Mouse (Mus musculus) embryonic facial prominence, embryonic 15.5 days (tissue): ENCODE results near the gene Kctd8. TPM values are rescaled to one million over a fixed set of nuclear protein-coding genes. Genes with fewer than 3 reads are reported as not detected.

Source experiments
- ATAC-seq: fragments of 200-750 bp; cut with Nextera tagmentation; 2 replicates; pipeline ENCODE4 v1.8.0; 2017; ENCODE audit warnings: low read depth, moderate TSS enrichment; ENCODE audit not compliant: insufficient number of reproducible peaks, low FRiP score, low TSS enrichment
- H3K27ac ChIP-seq: fragments of 300-500 bp; sonication (generic); replicated peaks from 2 replicates; pipeline ENCODE4 v1.5.1; 2015; ENCODE audit warnings: mild to moderate bottlenecking, inconsistent platforms
- H3K27me3 ChIP-seq: fragments of 300-500 bp; sonication (generic); 2 replicates; pipeline ENCODE4 v1.6.1; 2015; ENCODE audit warnings: inconsistent platforms
- H3K36me3 ChIP-seq: fragments of 300-500 bp; sonication (generic); 2 replicates; pipeline ENCODE4 v1.6.1; 2015; ENCODE audit warnings: mild to moderate bottlenecking, inconsistent platforms
- H3K4me1 ChIP-seq: fragments of 300-500 bp; sonication (generic); 2 replicates; pipeline ENCODE4 v1.6.1; 2015; ENCODE audit warnings: inconsistent platforms
- H3K4me2 ChIP-seq: fragments of 300-500 bp; sonication (generic); replicated peaks from 2 replicates; pipeline ENCODE4 v1.6.1; 2015; ENCODE audit warnings: mild to moderate bottlenecking, inconsistent platforms
- H3K4me3 ChIP-seq: fragments of 300-500 bp; sonication (generic); replicated peaks from 2 replicates; pipeline ENCODE4 v1.5.1; 2015; ENCODE audit warnings: mild to moderate bottlenecking, inconsistent platforms
- H3K9ac ChIP-seq: fragments of 300-500 bp; sonication (generic); 2 replicates; pipeline ENCODE4 v1.6.1; 2015; ENCODE audit warnings: inconsistent platforms
- H3K9me3 ChIP-seq: fragments of 300-500 bp; sonication (generic); replicated peaks from 2 replicates; pipeline ENCODE4 v1.6.1; 2016; ENCODE audit warnings: inconsistent platforms
- WGBS: fragments of 180-500 bp; shearing (Covaris S2); methylation state at CpG from one replicate; pipeline ENCODE4 v1.1.7; 2015; 5-methylcytosine and 5-hydroxymethylcytosine counted together
- microRNA-seq: library from miRNA; unstranded; fragments of <30 nt; microRNA quantifications from one replicate; pipeline ENCODE4, GENCODE M21; 2016; ENCODE audit warnings: borderline number of aligned reads
- polyA plus RNA-seq: library from polyadenylated mRNA; unstranded; fragments of >200 nt; fragmentation: Nextera tagmentation; extraction: Ambion mirVana; gene quantifications from 2 replicates; pipeline ENCODE4 v1.2.1, GENCODE M21; 2015

The Kctd8 gene
- polyA plus RNA-seq, 1 experiment from 2014 or later: 2.9 TPM

- Histone ChIP-seq H3K9ac (no peak overlapping the region), H3K9me3 (no peaks in the 10 kb centered on the region), H3K4me1 (no peaks in the 10 kb centered on the region), H3K27me3 (no peaks in the 10 kb centered on the region), H3K4me2 (no peak overlapping the region), H3K27ac (no peak overlapping the region), H3K4me3 (no peak overlapping the region), H3K36me3 (no peaks in the 10 kb centered on the region)
- ATAC-seq: no peak
- 80% methylated on average over 3 of the region's 3 CpGs for WGBS
Measured at GRCm38 (mm10) chr5:69156489-69156888, 185.0 kb downstream of the Kctd8 start.

- no peak overlapping the region for H3K4me2 ChIP-seq
- no peaks in the 10 kb centered on the region for H3K4me1 ChIP-seq
- no peak overlapping the region for H3K9ac ChIP-seq
- H3K9me3 ChIP-seq: no peaks in the 10 kb centered on the region
- H3K4me3 ChIP-seq: no peak overlapping the region
- no peaks in the 10 kb centered on the region for H3K36me3 ChIP-seq
- no peak overlapping the region for H3K27ac ChIP-seq
- WGBS: 82% methylated on average over 2 of the region's 2 CpGs
- ATAC-seq: no peak
- no peaks in the 10 kb centered on the region for H3K27me3 ChIP-seq
Measured at GRCm38 (mm10) chr5:69145827-69146226, 195.7 kb downstream of the Kctd8 start.

GRCm38 (mm10) chr5:69141082-69141481 is 200.4 kb downstream of the Kctd8 start:
- no peak overlapping the region for H3K4me2 ChIP-seq
- H3K9me3 ChIP-seq: no peaks in the 10 kb centered on the region
- H3K27me3 ChIP-seq: no peaks in the 10 kb centered on the region
- no peak overlapping the region for H3K9ac ChIP-seq
- no peaks in the 10 kb centered on the region for H3K4me1 ChIP-seq
- 83% methylated on average over 4 of the region's 4 CpGs for WGBS
- no peaks in the 10 kb centered on the region for H3K36me3 ChIP-seq
- no peak overlapping the region for H3K27ac ChIP-seq
- ATAC-seq: no peak
- H3K4me3 ChIP-seq: no peak overlapping the region

GRCm38 (mm10) chr5:69108718-69109117 is 232.8 kb downstream of the Kctd8 start:
- no peaks in the 10 kb centered on the region for H3K4me1 ChIP-seq
- no peaks in the 10 kb centered on the region for H3K9me3 ChIP-seq
- H3K27me3 ChIP-seq: no peaks in the 10 kb centered on the region
- no peak for ATAC-seq
- H3K27ac ChIP-seq: no peak overlapping the region
- no peak overlapping the region for H3K4me3 ChIP-seq
- 64% methylated on average over 2 of the region's 2 CpGs for WGBS
- no peak overlapping the region for H3K4me2 ChIP-seq
- no peak overlapping the region for H3K9ac ChIP-seq
- H3K36me3 ChIP-seq: no peaks in the 10 kb centered on the region

- no peak for ATAC-seq
Measured at GRCm38 (mm10) chr5:69088912-69089311, 252.6 kb downstream of the Kctd8 start.

More at GRCm38 (mm10) chr5:69088912-69089311, 252.6 kb downstream of the Kctd8 start:
- Histone ChIP-seq H3K27me3 (no peaks in the 10 kb centered on the region), H3K27ac (no peak overlapping the region), H3K4me2 (no peak overlapping the region), H3K36me3 (no peaks in the 10 kb centered on the region), H3K9ac (no peak overlapping the region), H3K9me3 (no peaks in the 10 kb centered on the region), H3K4me3 (no peak overlapping the region), H3K4me1 (no peaks in the 10 kb centered on the region)

Small RNAs within 50 kb of the gene (microRNA-seq; reads per million reads assigned to microRNA genes)
- gene Gm24368: not detected

Other genes starting within 250 kb of the Kctd8 start
- gene Yipf7, start 201.0 kb upstream of the Kctd8 start, polyA plus RNA-seq: 0.33 TPM in 1 of 2 replicates, not detected in the other
- gene Guf1, start 215.2 kb upstream of the Kctd8 start, polyA plus RNA-seq: 47.6 and 57.1 TPM in 2 replicates